Mouse (Mus musculus) neural tube, embryonic 14.5 days (tissue): ENCODE results near the gene Utp14b. TPM values are rescaled to one million over a fixed set of nuclear protein-coding genes. Genes with fewer than 3 reads are reported as not detected.

Experiments used
- ATAC-seq: fragments of 200-750 bp; cut with Nextera tagmentation; 2 replicates; pipeline ENCODE4 v1.8.0; 2017; ENCODE audit warnings: low read depth, mild to moderate bottlenecking, moderate TSS enrichment, moderate library complexity
- H3K27ac ChIP-seq: fragments of 300-500 bp; sonication (generic); 2 replicates; pipeline ENCODE4 v1.5.1; 2014; ENCODE audit warnings: low read depth, mild to moderate bottlenecking, control low read depth, low read length, moderate library complexity, mixed read lengths
- H3K27me3 ChIP-seq: fragments of 300-500 bp; sonication (generic); 2 replicates; pipeline ENCODE4 v1.6.1; 2014; ENCODE audit warnings: low read length; ENCODE audit not compliant: control insufficient read depth, insufficient read depth
- H3K36me3 ChIP-seq: fragments of 300-500 bp; sonication (generic); 2 replicates; pipeline ENCODE4 v1.6.1; 2014; ENCODE audit warnings: low read length, mixed read lengths; ENCODE audit not compliant: control insufficient read depth, insufficient read depth
- H3K4me1 ChIP-seq: fragments of 300-500 bp; sonication (generic); 2 replicates; pipeline ENCODE4 v1.6.1; 2014; ENCODE audit warnings: low read length; ENCODE audit not compliant: control insufficient read depth, insufficient read depth
- H3K4me2 ChIP-seq: fragments of 300-500 bp; sonication (generic); 2 replicates; pipeline ENCODE4 v1.6.1; 2014; ENCODE audit warnings: mild to moderate bottlenecking, low read depth, low read length, control low read depth
- H3K4me3 ChIP-seq: fragments of 300-500 bp; sonication (generic); 2 replicates; pipeline ENCODE4 v1.5.1; 2014; ENCODE audit warnings: low read depth, low read length, control low read depth, mixed read lengths
- H3K9ac ChIP-seq: fragments of 300-500 bp; sonication (generic); replicated peaks from 2 replicates; pipeline ENCODE4 v1.6.1; 2014; ENCODE audit warnings: low read depth, mild to moderate bottlenecking, control low read depth, low read length, mixed read lengths
- H3K9me3 ChIP-seq: fragments of 300-500 bp; sonication (generic); 2 replicates; pipeline ENCODE4 v1.6.1; 2016; ENCODE audit warnings: low read length; ENCODE audit not compliant: control insufficient read depth
- WGBS: fragments of 180-500 bp; shearing (Covaris S2); extraction: QIAGEN DNeasy Blood & Tissue Kit; methylation state at CpG from one replicate; pipeline ENCODE4 v1.1.7; 2014; 5-methylcytosine and 5-hydroxymethylcytosine counted together
- polyA plus RNA-seq: library from polyadenylated mRNA; unstranded; fragments of >200 nt; fragmentation: Nextera tagmentation; extraction: Ambion mirVana; gene quantifications from 2 replicates; pipeline ENCODE4 v1.2.1, GENCODE M21; 2014

Utp14b gene
- polyA plus RNA-seq: 2.4 and 5.0 TPM in 2 replicates

- Histone ChIP-seq H3K4me2 (peak within 1 kb of the TSS; percentile 90), H3K9me3 (no peaks in the 10 kb centered on the region), H3K27ac (peak within 1 kb of the TSS; percentile 98), H3K36me3 (no peaks in the 10 kb centered on the region), H3K9ac (peak within 1 kb of the TSS; percentile 94), H3K4me1 (peaks cover 25% of the 10 kb centered on the region), H3K27me3 (no peaks in the 10 kb centered on the region), H3K4me3 (peak within 1 kb of the TSS; percentile 92)
- under 1% methylated on average over 101 of the region's 104 CpGs for WGBS
- ATAC-seq: peak; percentile 100
Observed at GRCm38 (mm10) chr1:78657671-78658440, at the start of gene Utp14b, which contains the start of gene Acsl3. Utp14b (plus strand) TSS chr1:78658038. Acsl3 (plus strand) TSS chr1:78657825.

DNA sequence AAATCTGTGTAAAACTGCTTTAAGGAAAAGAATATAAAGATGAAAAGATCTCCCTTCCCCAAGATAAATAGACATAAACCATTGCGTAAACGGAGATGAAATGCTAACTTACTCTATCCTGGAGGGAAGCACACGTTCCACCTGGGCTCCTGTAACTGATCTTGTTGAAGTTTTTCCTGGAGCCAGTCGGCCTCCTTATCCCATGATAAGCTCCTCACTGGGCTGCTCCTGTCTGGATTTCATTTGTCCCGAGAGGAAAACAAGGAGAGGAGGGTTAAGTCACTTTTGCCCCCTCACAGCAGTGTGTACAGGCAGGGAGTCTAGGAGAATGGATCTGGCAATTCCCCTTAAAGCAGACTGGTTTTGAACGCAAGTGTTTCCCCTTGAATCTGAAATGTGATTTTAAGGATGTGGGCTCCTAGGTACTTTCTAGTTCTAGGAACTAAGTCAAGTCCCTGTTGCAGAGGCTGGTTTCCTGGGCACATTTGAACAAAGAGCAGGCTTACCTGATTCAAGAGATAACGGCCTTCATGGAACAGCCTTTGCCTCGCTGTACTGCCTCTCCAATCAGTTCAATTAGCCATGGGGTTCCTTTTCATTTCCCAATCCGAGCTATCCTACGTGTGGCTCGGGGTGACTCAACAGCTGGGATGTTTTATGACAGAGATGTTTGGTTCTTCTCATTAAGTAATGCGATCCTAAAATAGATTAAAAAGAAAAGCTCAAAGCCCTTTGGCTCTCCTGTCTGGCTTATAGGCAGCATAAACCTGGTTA is 48.5 kb upstream of the Utp14b start:
- H3K9me3 ChIP-seq: no peaks in the 10 kb centered on the region
- H3K9ac ChIP-seq: no peak overlapping the region
- no peak overlapping the region for H3K27ac ChIP-seq
- no peak overlapping the region for H3K4me3 ChIP-seq
- ATAC-seq: no peak
- no peaks in the 10 kb centered on the region for H3K27me3 ChIP-seq
- H3K4me2 ChIP-seq: no peak overlapping the region
- H3K4me1 ChIP-seq: no peaks in the 10 kb centered on the region
- WGBS: 35% methylated on average over 12 of the region's 12 CpGs
- H3K36me3 ChIP-seq: no peaks in the 10 kb centered on the region

GRCm38 (mm10) chr1:78611039-78611438 is 46.8 kb upstream of the Utp14b start:
- Histone ChIP-seq H3K9me3 (no peaks in the 10 kb centered on the region), H3K27me3 (no peaks in the 10 kb centered on the region), H3K9ac (no peak overlapping the region), H3K4me1 (no peaks in the 10 kb centered on the region), H3K4me2 (no peak overlapping the region), H3K36me3 (no peaks in the 10 kb centered on the region), H3K27ac (no peak overlapping the region), H3K4me3 (no peak overlapping the region)
- ATAC-seq: no peak
- 69% methylated on average over 4 of the region's 4 CpGs for WGBS

- no peak for ATAC-seq
- no peaks in the 10 kb centered on the region for H3K36me3 ChIP-seq
- WGBS: 88% methylated on average over 1 of the region's 1 CpGs
- no peaks in the 10 kb centered on the region for H3K27me3 ChIP-seq
- H3K9me3 ChIP-seq: no peaks in the 10 kb centered on the region
- no peaks in the 10 kb centered on the region for H3K4me1 ChIP-seq
- H3K4me2 ChIP-seq: no peak overlapping the region
- no peak overlapping the region for H3K4me3 ChIP-seq
- no peak overlapping the region for H3K27ac ChIP-seq
- H3K9ac ChIP-seq: no peak overlapping the region
Observed at GRCm38 (mm10) chr1:78612959-78613358, 44.9 kb upstream of the Utp14b start.

- Histone ChIP-seq H3K9me3 (no peaks in the 10 kb centered on the region), H3K9ac (no peak overlapping the region), H3K4me1 (no peaks in the 10 kb centered on the region), H3K27ac (no peak overlapping the region), H3K4me2 (no peak overlapping the region), H3K36me3 (no peaks in the 10 kb centered on the region), H3K27me3 (no peaks in the 10 kb centered on the region), H3K4me3 (no peak overlapping the region)
- ATAC-seq: no peak
- WGBS: 91% methylated on average over 2 of the region's 2 CpGs
Observed at GRCm38 (mm10) chr1:78624352-78624751, 33.5 kb upstream of the Utp14b start.

DNA sequence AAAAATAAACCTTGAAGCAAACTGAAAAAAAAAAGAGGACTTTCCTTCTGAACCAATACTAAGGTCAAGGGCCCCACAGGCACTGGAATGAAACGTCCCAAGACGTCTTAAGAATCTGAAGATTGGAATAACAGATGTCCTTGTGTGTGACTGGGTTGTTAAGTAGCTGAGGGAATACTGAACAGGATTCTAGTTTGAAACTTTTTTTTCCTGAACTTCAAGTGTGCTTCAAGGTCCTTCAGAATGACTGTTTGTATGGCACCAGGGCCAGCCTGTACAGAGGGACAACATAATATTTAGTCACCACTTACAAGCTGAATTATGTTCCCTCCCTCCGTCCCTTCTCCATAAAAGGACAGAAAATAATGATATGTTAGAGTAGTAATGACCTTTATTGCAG is 23.4 kb upstream of the Utp14b start:
- no peak overlapping the region for H3K9ac ChIP-seq
- 71% methylated on average over 3 of the region's 3 CpGs for WGBS
- H3K36me3 ChIP-seq: no peaks in the 10 kb centered on the region
- no peak overlapping the region for H3K4me2 ChIP-seq
- ATAC-seq: no peak
- no peaks in the 10 kb centered on the region for H3K4me1 ChIP-seq
- H3K9me3 ChIP-seq: no peaks in the 10 kb centered on the region
- H3K27me3 ChIP-seq: no peaks in the 10 kb centered on the region
- no peak overlapping the region for H3K27ac ChIP-seq
- H3K4me3 ChIP-seq: no peak overlapping the region

DNA sequence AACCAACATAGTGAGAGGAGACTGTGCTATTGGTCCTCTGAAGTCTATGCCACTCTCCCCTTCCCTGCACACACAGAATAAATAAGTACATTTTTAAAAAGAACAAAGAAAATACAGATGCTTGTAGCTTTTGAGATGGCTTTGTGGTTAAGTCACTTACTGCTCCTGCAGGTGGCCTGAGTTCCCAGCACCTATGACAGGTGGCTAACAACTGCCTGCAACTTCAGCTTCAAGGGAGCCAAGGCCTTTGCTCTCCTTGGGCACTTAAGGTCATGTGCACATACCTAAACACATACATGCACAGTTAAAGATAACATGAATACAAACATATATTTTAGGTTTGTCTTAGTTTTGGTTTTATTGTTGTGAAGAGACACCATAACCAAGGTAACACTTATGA is 17.0 kb upstream of the Utp14b start:
- H3K27me3 ChIP-seq: no peaks in the 10 kb centered on the region
- no peak overlapping the region for H3K4me2 ChIP-seq
- no peak overlapping the region for H3K27ac ChIP-seq
- no peak for ATAC-seq
- no peaks in the 10 kb centered on the region for H3K9me3 ChIP-seq
- H3K4me1 ChIP-seq: no peaks in the 10 kb centered on the region
- no peak overlapping the region for H3K4me3 ChIP-seq
- H3K36me3 ChIP-seq: no peaks in the 10 kb centered on the region
- H3K9ac ChIP-seq: no peak overlapping the region

DNA sequence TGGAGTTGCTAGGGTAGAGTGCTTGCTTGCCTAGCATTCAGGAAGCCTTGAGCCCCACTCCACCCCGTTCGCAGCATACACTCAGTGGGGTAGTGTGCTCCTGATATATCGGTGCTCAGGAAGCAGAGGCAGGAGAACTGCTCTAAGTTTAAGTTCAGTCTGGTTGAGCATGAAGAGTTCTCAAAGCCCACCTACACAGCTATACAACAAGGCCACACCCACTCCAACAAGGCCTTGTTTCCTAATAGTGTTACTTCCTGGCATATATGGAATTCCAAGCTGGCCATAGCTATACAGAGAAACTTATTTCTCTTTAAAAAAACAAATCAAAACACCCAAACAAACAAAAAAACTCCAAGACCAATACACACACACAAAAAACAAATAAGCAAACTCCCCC is 16.0 kb upstream of the Utp14b start:
- no peaks in the 10 kb centered on the region for H3K9me3 ChIP-seq
- no peak overlapping the region for H3K9ac ChIP-seq
- no peak overlapping the region for H3K27ac ChIP-seq
- H3K4me2 ChIP-seq: no peak overlapping the region
- no peak overlapping the region for H3K4me3 ChIP-seq
- 98% methylated on average over 3 of the region's 3 CpGs for WGBS
- no peaks in the 10 kb centered on the region for H3K4me1 ChIP-seq
- H3K27me3 ChIP-seq: no peaks in the 10 kb centered on the region
- ATAC-seq: no peak
- no peaks in the 10 kb centered on the region for H3K36me3 ChIP-seq

DNA sequence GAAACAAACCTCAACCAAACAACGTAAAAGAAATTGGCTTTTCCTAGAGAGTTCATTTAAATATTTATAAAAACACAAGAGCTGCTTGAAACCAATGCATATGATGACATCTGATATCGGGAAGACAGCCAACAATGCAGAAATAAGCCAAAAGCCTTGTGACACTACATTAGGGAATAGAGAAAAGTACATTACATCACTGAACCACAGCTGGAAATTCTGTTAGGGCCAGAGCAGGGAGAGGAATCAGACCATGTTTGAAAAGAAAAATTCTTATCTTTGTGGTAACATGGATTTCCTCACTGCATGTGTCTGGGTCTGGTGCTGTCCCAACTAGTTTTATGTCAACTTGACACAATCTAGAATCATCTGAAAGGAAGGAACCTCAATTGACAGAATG is 15.6 kb upstream of the Utp14b start:
- no peak overlapping the region for H3K9ac ChIP-seq
- H3K27ac ChIP-seq: no peak overlapping the region
- 86% methylated on average over 2 of the region's 2 CpGs for WGBS
- H3K4me2 ChIP-seq: no peak overlapping the region
- H3K27me3 ChIP-seq: no peaks in the 10 kb centered on the region
- H3K4me1 ChIP-seq: no peaks in the 10 kb centered on the region
- H3K9me3 ChIP-seq: no peaks in the 10 kb centered on the region
- H3K4me3 ChIP-seq: no peak overlapping the region
- no peaks in the 10 kb centered on the region for H3K36me3 ChIP-seq
- no peak for ATAC-seq
